Mouse (Mus musculus) Patski (cell line): Measurements from ENCODE around the gene Zscan4e. TPM values are rescaled to one million over a fixed set of nuclear protein-coding genes. Genes with fewer than 3 reads are reported as not detected.
"Not testable (repeated sequence)": the region's sequence is repeated elsewhere in the genome, so short reads cannot be mapped to it uniquely, and the experiment has no call there.

ENCODE experiments used
- ATAC-seq: fragments of 100-300 bp; one replicate; pipeline ENCODE4 v1.8.0; 2021
- CTCF ChIA-PET: fragments of 350-600 bp; sonication (Branson Sonifier 250); formaldehyde crosslinking; loops from one replicate; lab custom pipeline; 2022; ENCODE audit warnings: inconsistent platforms; lab: Charles Lee
- POLR2A ChIA-PET: fragments of 350-600 bp; sonication (Branson Sonifier 250); formaldehyde crosslinking; loops from one replicate; lab custom pipeline; 2022; ENCODE audit warnings: antibody characterized with exemption, inconsistent platforms; lab: Charles Lee
- DNase-seq: peaks from one replicate; pipeline ENCODE4 v3.0.0-alpha.2; 2011; ENCODE audit warnings: low read depth, low spot score
- H3K27me3 ChIP-seq: fragments of 371-371 bp; one replicate; pipeline ENCODE4 v1.5.1; 2021
- in situ Hi-C: fragments of 300-500 bp; cut with MboI; formaldehyde crosslinking; loops from 3 replicates; pipeline ENCODE4 v1.11.1; 2018; ENCODE audit warnings: low pct_unique_long_range_greater_than_20kb, mixed read lengths
- polyA plus RNA-seq: library from polyadenylated mRNA; unstranded; gene quantifications from one replicate; pipeline ENCODE4 v1.2.3, GENCODE M21; 2021

Zscan4e gene
- polyA plus RNA-seq: not detected

GRCm38 (mm10) chr7:11310582-11310981, at the start of gene Zscan4e:
Zscan4e (minus strand) TSS chr7:11310682.
- ATAC-seq, CTCF ChIA-PET, in situ Hi-C loops: not testable (repeated sequence)

More at GRCm38 (mm10) chr7:11310582-11310981, at the start of gene Zscan4e:
- H3K27me3 ChIP-seq, DNase-seq, POLR2A ChIA-PET: not testable (repeated sequence)

Other genes starting within 250 kb of the Zscan4e start
- gene Zscan4-ps1, start 241.0 kb downstream of the Zscan4e start, polyA plus RNA-seq: not detected
- gene Zscan4d, start 144.5 kb downstream of the Zscan4e start, polyA plus RNA-seq: not detected
- not detected for gene Zscan4f, start 87.2 kb upstream of the Zscan4e start, polyA plus RNA-seq
- gene Zscan4-ps2, start 203.6 kb upstream of the Zscan4e start, polyA plus RNA-seq: not detected